Mouse (Mus musculus) urinary bladder, adult 2 months (tissue): ENCODE measurements around the gene Rcc2. TPM values are rescaled to one million over a fixed set of nuclear protein-coding genes. Genes with fewer than 3 reads are reported as not detected.
A peak's percentile ranks its signal among the peaks of the same experiment; 100 is the strongest.

Source experiments
- DNase-seq: peaks from one replicate; pipeline ENCODE4 v3.0.0; 2022; ENCODE audit warnings: low spot score
- polyA plus RNA-seq: library from polyadenylated mRNA; depleted of rRNA; stranded (reverse); fragments of >200 nt; gene quantifications from 2 replicates; pipeline ENCODE4 v1.2.3, GENCODE M21; 2012

Rcc2 gene
- polyA plus RNA-seq, 1 experiment, result 21.6 TPM

DNA sequence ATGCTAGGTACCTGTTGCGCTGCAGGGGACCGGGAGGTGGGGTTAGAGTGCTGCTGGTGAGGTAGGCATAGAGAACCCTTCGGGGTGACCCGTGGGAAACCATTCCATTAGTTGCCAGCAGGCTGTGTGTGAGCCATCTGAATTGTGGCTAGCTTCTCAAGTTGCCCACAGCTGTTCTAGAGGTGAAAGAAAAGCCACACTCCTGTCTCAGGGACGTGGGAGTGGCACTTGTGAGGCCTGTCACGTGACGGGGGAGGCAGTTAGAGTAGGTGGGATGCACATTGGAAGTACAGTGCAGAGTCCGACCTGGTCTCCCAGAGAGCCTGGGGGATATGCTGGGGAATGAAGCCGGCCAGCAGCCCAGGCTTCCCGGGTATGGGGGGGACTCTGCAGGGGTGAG, 9.3 kb downstream of the Rcc2 start:
- DNase-seq, result no peak

GRCm38 (mm10) chr4:140710781-140711180, 10.4 kb downstream of the Rcc2 start:
- DNase-seq, result no peak

DNA sequence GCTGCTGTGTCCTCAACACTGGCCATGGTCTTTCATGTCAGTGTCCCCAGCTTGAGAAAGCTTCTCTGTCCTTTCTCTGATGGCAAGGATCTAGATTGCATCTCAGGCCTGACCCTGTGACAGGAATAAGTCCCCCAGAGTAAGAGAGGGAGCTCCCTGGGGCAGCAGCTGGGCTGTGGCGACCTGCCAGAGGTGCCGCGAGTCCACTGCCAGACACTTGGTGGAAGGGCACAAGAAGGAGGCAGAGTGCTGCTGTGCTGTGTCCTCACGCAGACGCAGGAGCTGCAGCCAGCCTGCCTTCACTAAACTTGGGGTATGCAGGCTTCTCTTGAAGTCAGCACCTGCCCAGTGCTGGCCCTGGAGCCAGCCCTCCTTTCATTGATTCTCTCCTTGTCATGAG, 11.0 kb downstream of the Rcc2 start:
- no peak for DNase-seq

DNA sequence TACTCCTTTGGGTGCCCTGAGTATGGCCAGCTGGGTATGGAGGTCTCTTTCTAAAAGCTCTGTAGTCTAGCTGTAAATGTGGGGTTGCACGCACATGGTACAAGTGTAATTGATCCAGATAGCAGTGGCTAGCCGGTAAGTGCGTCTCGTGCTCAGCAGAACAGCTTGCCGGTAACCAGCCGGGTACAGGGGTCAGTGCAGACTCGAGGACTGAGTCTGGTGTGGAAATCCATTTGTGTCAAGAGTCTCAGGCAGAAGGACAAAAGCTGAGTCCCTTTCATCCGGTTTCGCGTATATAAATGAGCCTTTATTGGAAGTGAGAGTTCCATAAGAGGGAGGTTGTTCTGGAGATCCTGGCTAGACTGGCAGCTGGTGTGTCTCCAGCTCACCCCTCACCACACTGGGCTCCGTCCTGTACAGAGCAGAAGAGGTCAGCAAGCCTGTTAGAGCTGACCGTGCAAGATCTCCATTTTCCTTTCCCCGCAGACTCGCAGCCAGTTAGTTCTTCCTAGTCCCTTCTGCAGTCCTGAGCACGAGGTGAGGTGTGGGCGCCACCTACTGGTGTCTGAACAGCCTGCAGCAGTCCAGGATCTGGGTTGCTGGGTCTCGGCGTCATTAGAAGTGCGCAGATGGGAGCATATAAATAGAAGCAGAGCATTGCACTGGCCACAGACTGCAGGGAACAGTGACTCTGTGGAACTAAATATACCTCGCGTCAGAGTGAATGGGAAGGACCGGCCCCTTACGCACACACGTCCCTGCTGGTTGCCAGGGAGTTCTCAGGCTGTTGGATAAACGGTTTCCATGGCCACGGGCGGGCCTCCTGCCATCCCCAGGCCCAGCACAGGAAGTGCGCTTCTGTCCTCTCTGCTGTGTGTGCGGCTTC, 13.4 kb downstream of the Rcc2 start:
- DNase-seq, result peak; percentile 76

DNA sequence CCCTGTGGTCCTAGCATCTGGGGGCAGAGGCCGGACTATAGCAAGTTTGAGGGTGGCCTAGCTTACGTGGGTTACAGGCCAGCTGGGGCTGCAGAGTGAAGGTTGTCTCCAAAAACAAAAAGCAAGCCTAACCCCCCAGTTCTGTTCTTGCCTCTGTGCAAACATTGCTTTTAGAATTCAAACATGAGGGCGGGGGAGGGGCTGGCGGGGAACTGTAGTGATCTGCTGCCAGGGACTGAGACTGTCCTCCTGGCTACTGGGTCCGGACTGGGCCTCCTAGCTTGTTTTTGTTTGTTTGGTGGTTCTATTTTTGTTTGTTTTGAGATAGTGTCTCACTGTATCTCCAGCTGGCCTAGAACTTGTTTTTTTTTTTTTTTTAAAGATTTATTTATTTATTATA, 14.2 kb downstream of the Rcc2 start:
- no peak for DNase-seq

GRCm38 (mm10) chr4:140716994-140717393, 16.7 kb downstream of the Rcc2 start:
- no peak for DNase-seq

DNA sequence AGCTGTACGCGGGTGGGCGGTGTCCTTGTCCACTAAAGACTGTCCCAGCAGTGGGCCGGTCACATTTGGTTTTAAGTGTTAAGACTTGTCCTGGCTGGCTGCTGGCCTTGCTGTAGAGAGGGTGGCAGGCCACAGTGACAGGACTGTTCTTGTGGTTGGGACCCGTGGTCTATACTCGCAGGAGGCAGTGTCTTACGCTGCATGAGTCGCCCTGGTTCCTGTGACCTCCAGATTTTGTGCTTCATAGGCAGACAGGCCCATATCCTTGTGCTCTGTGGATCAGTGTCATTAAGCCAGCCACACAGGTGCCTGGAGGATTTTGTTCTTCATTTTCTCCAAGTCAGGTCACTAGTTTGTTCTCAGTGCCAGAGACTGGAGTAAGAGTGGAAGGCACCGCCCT, 18.1 kb downstream of the Rcc2 start:
- no peak for DNase-seq

GRCm38 (mm10) chr4:140720091-140720490, 19.8 kb downstream of the Rcc2 start:
- DNase-seq, result no peak

DNA sequence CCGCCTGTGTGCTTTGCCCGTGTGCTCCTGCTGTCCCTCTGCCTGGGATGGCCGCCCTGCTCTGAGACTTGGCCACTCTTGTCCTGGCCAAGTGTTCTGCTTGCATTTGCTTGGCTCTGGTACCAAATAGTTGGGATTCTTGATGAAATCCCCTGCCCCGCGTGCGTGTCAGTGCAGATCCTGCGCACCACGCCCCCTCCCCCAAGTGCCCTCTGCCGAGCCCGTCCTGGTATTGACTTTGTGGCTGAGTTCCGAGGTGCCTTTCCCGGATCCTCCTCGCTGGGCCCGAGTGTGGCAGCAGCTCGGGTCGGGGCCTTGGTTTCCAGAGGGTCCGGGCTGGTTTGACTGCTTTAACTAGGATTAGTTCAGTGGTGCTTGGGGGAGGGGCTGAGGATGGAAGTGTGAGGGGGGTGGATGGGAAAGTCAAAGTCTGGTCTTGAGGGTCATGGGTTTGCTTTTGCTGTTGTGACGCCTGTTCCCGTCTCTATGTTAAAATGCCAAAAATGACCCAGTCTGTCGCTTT, 21.7 kb downstream of the Rcc2 start:
- DNase-seq, result no peak

DNA sequence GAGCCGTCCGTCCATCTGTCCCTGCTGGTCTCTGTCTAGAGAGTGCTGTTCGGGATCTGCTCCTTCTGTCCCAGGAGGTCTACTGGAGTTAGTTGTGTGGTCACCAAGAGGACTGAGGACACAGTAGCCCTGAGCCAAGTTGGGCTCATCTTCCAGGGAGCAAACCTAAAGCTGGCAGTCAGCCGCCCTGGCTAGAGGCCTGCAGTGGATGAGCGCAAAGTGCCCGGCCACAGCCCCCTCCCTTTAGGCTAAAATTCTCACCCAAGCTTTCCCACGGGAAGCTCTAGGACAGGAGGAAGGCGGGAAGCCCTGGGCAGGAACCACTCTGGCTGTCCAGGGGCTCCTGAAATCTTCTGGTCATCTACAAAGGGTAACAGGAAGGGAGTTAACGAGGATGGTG, 22.4 kb downstream of the Rcc2 start:
- no peak for DNase-seq

DNA sequence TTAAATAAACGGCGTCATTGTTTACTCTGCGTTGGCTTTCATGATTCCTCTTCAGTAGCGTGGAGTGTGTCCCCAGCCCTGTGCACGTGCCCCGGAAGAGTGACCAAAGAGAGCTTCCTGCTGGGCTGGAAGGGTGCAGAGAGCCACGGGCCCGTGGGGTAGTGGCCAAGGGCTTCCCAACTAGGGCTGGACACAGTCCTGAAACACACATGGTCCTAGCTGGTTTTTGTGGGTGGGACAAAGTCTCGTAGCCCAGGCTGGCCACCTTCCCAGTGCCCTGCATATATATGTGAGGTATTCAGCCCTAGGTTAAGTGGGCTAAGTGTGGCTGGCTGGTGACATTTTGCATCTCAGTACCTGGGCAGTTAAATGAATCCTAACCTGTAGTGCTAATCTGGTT, 22.9 kb downstream of the Rcc2 start:
- DNase-seq, result no peak

DNA sequence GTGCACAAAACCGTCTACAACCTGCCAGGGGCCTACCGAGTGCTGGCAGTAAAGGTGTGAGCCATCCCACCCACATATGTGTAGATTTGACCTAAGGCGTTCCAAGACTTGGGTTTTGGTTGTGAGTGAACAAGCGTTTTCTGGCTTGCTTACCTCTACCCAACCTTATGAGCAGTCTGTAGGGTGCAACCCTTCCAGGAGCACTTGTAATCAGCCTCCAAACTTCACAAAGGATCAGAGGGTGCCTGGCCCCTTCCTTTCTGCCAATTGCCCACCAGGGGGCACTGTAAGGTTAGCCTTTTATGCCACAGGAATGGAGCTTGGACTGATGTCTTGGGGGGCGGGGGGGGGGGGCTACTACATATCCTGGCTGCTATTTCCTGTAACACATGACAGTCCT, 23.5 kb downstream of the Rcc2 start:
- DNase-seq, result no peak

DNA sequence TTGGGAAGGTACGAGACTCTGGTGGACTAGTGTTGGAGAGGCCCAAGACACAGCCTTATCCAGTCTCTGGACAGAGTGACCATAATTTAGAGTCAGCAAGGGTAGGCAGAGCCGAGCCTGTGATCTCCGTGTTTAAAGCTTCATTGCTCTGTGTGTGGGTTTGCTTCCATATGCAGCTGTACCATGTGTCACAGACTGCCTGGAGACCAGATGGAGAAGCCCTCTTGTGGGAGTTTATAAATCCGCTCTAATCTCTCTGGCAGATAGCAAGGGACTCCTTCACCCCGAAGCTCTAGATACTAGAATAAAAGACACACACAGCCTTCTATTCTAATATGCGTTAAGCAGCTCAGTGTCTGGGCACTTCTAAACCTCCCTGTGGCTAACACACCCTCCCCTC, 24.4 kb downstream of the Rcc2 start:
- DNase-seq, result no peak

DNA sequence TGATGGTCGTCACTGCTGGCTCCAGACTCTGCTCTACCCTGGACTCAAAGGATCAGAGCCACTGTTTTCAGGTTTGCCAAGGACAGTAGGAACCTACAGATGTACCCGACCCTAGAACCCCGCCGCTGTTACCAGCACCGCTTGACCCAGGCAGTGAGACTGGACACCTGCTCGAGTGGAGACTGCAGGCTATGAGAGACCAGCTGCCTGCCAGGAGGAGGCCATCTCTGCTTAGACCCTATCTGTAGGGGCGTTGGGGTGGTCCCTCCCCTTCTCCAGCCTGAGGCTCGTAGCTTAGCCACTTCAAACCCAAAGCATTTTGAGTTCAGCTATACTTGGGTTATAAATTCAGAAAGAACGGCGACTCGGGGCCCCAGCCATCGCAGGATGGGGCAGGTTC, 26.6 kb downstream of the Rcc2 start:
- DNase-seq, result no peak

- no peak for DNase-seq
These were observed 31.3 kb downstream of the Rcc2 start for GRCm38 (mm10) chr4:140731654-140732053.

DNA sequence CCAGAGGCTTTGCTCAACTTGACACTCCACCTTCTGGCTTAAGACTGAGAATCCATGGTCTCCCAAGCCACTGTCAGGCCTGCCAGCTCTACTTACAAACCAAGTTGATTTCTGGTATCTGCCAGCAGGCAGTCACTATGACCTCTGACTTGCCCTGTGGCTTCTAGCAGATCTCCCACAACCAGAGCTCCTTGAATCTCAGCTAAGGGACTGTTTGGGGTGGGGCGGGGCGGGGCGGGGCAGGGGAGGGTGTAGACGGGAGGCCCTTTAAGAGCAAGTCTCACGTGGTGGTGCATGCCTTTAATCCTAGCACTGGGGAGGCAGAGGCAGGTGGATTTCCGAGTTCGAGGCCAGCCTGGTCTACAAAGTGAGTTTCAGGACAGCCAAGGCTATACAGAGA, 32.5 kb downstream of the Rcc2 start:
- DNase-seq, result no peak

- no peak for DNase-seq
These were observed 40.3 kb downstream of the Rcc2 start for GRCm38 (mm10) chr4:140740655-140741054.

- DNase-seq, result no peak
These were observed 41.1 kb downstream of the Rcc2 start for GRCm38 (mm10) chr4:140741401-140741800.

- DNase-seq, result no peak
These were observed 42.2 kb downstream of the Rcc2 start, which contains the start of gene Padi6 for GRCm38 (mm10) chr4:140742543-140742942. Gene Padi6 (minus strand): TSS chr4:140742643.

DNA sequence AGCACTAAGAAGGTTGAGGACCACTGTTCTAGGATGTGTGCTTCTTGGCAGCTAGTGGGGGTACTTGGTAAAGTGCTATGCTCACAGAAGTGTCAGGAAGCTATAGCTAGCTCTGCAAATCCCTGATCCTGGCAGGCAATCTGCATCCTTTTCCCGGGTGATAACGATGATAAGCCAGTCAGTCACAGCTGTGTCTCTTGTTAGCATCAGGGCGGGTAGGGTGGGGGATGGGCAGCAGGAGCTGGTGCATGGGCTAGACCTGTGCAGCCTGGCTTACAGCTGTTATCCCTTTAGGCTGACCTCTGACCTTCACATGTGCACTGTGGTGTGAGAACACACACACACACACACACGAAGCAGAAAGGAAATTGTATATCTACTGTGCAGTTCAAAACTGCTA, 42.7 kb downstream of the Rcc2 start:
- no peak for DNase-seq

DNA sequence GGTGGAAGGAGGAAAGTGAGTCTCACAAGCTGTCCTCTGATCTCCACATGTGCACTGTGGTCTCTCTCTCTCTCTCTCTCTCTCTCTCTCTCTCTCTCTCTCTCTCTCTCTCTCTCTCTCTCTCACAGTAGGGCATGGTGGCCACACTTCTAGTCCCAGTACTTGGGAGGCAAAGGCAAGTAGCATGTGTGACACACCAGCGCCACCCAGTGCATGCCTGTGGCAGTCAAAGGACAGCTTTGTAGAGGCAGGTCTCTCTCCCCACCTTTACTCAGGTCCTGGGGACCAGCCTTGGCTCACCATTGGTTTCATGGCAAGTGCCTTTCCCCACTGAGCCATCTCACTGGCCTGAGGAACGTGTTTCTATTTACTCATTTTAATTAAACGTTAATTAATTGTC, 44.3 kb downstream of the Rcc2 start:
- DNase-seq, result no peak

GRCm38 (mm10) chr4:140747978-140748377, 47.6 kb downstream of the Rcc2 start:
- no peak for DNase-seq

GRCm38 (mm10) chr4:140750328-140750727, 50.0 kb downstream of the Rcc2 start:
- no peak for DNase-seq

- no peak for DNase-seq
These were observed 53.0 kb downstream of the Rcc2 start for GRCm38 (mm10) chr4:140753366-140753765.
